Mouse (Mus musculus) cerebellum, adult 11 months (tissue): ENCODE measurements around the gene Kbtbd13.
A peak's percentile ranks its signal among the peaks of the same experiment; 100 is the strongest.

Experiments
- DNase-seq: peaks from one replicate; pipeline ENCODE4 v3.0.0; 2022

Gene Kbtbd13

GRCm38 (mm10) chr9:65391613-65391964 lies at the start of gene Kbtbd13:
TSS of gene Kbtbd13 (minus strand) at chr9:65391652.
- no peak for DNase-seq

DNA sequence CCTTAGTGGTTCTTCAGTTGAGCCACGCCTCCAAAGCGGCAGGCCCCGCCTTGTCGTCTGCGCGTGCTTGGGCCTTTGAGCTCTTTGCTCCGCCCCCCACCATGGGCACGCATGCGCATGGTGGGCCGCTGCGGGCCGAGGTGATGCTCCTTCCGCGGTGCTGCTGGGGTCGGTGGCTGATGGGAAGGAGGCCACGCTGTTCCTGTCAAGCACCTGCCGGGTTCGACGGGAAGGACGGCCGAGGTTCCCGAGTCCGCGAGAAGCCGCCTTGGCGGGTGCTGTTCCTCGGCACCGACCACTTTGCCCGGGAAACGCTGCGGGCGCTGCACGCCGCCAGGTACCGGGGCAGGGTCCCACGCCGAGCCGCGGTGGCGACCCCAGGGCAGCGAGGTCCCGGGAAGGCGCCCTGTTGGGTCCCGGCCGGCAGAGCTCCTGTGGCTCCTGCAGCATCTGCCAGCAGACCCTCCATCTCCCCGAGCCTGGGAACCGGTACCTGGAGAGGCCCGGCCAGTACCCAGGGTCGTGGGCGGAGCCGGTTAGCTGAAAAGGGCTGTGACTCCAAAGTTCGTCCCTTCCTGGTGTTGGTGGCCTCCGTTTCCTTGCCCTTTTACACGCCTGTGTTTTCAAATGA lies 44.3 kb upstream of the Kbtbd13 start, which contains the start of gene Mtfmt:
Gene Mtfmt (plus strand): TSS at position 112 of the 631 bp plus-strand sequence.
- DNase-seq = peak; percentile 91

GRCm38 (mm10) chr9:65435211-65435610 lies 43.8 kb upstream of the Kbtbd13 start:
- DNase-seq = no peak

- peak; percentile 15 for DNase-seq
Observed at GRCm38 (mm10) chr9:65434140-65434539, 42.7 kb upstream of the Kbtbd13 start.

DNA sequence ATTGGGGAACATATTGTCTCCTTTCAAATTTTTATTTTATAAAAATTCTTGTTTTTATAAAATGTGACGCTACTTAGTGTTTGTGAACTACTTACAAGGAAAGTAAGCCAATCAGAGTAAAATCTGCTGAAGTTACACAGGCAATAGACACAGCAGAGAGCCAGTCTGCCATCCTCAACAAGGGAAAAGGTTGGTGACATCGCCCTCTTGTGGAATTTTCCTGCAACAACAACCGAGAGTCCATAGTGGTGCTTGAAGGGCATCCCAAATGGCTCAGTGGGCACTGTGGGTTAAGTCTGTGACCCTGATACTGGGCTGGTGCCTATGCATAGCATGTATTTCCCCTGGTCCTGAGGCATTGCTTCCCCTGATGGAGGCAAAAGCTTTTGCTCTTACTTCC lies 40.8 kb upstream of the Kbtbd13 start:
- DNase-seq = peak; percentile 63

GRCm38 (mm10) chr9:65430921-65431320 lies 39.5 kb upstream of the Kbtbd13 start:
- no peak for DNase-seq

DNA sequence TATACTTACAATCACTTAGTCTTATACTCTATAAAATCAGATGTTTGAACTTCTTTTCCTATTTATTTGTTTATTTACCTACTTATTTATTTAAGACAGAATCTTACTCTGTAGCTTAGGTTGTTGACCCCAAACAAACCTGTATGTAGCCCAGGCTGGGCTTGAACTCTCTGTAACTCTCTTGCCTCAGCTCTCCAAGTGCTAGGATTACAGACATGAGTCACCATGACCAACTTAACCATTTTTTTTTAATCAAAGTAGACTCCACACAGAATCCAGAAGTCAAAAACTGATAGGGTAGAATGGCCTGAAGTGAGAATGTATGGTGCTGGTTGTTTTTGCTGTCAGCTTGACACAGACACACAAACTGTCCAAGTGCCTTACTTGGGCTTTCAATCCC lies 38.9 kb upstream of the Kbtbd13 start:
- DNase-seq = no peak

- DNase-seq = no peak
Observed at GRCm38 (mm10) chr9:65428003-65428402, 36.6 kb upstream of the Kbtbd13 start.

DNA sequence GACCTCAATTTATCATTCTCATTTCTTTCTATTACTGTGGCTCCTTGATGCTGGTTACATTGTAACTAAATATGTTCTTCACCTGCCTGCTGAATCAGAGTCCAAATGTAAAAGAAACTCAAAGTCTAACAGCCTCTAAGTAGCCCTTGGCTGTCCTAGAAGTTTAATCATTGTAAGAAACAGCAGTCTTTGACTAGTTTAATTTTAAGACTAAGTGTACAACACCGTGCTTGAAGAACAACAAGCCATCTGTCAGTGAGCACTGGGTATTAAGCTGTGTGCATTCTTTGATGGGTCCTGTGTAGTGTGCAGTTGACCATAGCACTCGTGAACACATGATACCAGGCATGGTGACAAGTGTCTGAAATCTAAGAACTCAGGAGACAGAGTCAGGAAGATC lies 36.1 kb upstream of the Kbtbd13 start:
- DNase-seq = no peak

GRCm38 (mm10) chr9:65424393-65424792 lies 32.9 kb upstream of the Kbtbd13 start:
- DNase-seq = no peak

GRCm38 (mm10) chr9:65422760-65423501 lies 31.5 kb upstream of the Kbtbd13 start, which contains the start of gene Slc51b:
TSS of gene Slc51b (minus strand) at chr9:65422955.
- no peak for DNase-seq

GRCm38 (mm10) chr9:65419633-65420032 lies 28.2 kb upstream of the Kbtbd13 start:
- DNase-seq = no peak

- DNase-seq = no peak
Observed at GRCm38 (mm10) chr9:65417738-65418137, 26.3 kb upstream of the Kbtbd13 start.

GRCm38 (mm10) chr9:65411326-65411725 lies 19.9 kb upstream of the Kbtbd13 start:
- DNase-seq = no peak

- DNase-seq = no peak
Observed at GRCm38 (mm10) chr9:65410378-65410777, 18.9 kb upstream of the Kbtbd13 start.

DNA sequence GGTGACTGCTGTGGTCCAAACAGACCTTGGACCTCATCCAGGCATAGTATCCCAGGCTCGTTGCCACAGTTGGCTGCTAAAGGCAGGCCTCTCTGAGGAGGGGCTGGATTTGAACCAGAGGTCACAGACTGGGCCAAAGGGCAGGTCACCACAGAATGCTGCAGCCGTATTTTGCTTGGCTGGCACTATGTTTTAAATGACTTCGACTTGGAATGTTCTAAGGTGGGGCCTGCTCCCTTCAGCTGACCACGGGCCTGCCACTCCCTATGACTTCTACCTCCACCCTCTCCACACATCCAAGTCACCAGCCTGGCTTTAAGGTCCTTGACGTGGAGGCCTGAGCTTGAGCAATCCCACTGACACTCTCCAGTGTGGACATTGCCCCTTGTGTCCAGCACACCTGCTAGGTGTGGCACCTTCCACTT lies 17.4 kb upstream of the Kbtbd13 start:
- DNase-seq = no peak

DNA sequence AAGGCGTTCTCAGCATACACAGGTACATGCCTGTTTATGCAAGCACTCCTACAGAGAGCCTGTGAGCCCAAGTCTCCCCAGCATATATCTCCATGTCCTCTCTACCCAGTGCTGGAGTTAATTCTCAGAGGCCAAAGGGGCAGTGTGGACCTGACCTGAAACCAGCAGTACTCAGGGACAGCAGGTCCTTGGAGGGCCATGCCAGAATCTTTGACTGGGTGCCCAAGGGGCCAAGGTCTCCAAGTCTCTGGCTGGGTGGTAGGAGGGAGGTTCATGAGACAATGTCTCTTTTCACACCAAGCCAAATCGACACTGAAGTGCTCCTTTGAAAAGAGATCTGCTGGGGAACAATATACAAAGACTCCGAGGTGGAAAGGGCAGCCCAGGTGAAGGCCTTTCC lies 16.4 kb upstream of the Kbtbd13 start:
- DNase-seq = no peak

DNA sequence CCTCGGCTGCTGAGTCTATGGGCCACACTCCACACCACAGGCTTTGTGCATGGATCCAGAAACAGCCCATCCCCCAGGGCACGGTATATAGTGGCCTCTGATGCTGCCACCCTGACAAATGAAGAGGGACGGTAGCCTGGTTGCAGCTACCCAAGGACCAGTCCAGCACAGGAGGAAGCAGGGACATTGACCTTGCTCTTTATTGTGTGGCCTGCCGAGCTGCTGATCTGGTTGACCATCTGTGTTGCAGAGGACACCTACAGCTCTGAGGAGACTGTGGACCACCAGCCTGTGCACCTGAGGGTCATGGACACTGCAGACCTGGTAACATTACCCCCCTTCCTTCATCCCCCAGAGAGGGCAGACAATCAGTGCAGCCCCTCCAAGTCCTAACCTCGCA lies 15.9 kb upstream of the Kbtbd13 start:
- DNase-seq = no peak

GRCm38 (mm10) chr9:65405184-65405449 lies 13.7 kb upstream of the Kbtbd13 start:
- DNase-seq = no peak

GRCm38 (mm10) chr9:65404331-65405183 lies 13.1 kb upstream of the Kbtbd13 start:
- peak; percentile 52 for DNase-seq

- DNase-seq = no peak
Observed at GRCm38 (mm10) chr9:65399934-65400333, 8.5 kb upstream of the Kbtbd13 start.

DNA sequence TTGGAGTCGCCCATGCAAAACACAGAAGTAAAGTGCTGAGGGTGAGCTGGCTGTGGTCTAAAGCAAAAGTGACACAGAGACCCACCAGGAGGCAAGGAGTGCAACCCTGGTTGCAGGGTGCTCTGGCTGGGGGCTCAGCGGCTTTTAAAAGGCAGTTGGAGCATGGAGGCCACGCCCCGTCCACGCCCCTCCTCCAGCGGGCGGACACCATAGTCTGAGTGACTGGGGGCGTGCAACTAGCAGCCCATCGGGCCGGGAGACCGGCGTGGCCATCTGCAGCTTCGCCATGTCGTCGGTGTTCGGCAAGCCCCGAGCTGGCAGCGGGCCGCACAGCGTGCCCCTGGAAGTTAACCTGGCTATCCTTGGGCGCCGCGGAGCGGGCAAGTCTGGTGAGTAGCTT lies 6.8 kb upstream of the Kbtbd13 start, which contains the start of gene Rasl12:
Gene Rasl12 (plus strand): TSS at position 228 of the 400 bp plus-strand sequence.
- DNase-seq = peak; percentile 26

- DNase-seq = no peak
Observed at GRCm38 (mm10) chr9:65394360-65394759, 2.9 kb upstream of the Kbtbd13 start.

- DNase-seq = no peak
Observed at GRCm38 (mm10) chr9:65393606-65394005, 2.2 kb upstream of the Kbtbd13 start.
